Mouse (Mus musculus) liver, embryonic 14.5 days (tissue): ENCODE data around the gene Inpp5a. TPM values are rescaled to one million over a fixed set of nuclear protein-coding genes. Genes with fewer than 3 reads are reported as not detected.

ENCODE experiments used
- ATAC-seq: fragments of 200-750 bp; cut with Nextera tagmentation; 2 replicates; pipeline ENCODE4 v1.8.0; 2017; ENCODE audit warnings: moderate number of reproducible peaks, mild to moderate bottlenecking, moderate library complexity; ENCODE audit not compliant: insufficient read depth
- DNase-seq, 3 experiments: peaks; one replicate each; pipeline ENCODE4 v3.0.0-alpha.2; 2012 to 2013; ENCODE audit warnings: low read depth in 3 of 3, low spot score in 3 of 3
- H3K27ac ChIP-seq: fragments of 300-500 bp; sonication (generic); 2 replicates; pipeline ENCODE4 v1.5.1; 2014; ENCODE audit warnings: moderate library complexity, mild to moderate bottlenecking, control low read depth, inconsistent platforms
- H3K27me3 ChIP-seq: fragments of 300-500 bp; sonication (generic); 2 replicates; pipeline ENCODE4 v1.6.1; 2014; ENCODE audit warnings: mild to moderate bottlenecking, low read length, moderate library complexity; ENCODE audit not compliant: control insufficient read depth, insufficient read depth
- H3K36me3 ChIP-seq: fragments of 300-500 bp; sonication (generic); replicated peaks from 2 replicates; pipeline ENCODE4 v1.6.1; 2014; ENCODE audit warnings: low read depth; ENCODE audit not compliant: control insufficient read depth, insufficient read depth
- H3K4me1 ChIP-seq, 2 experiments: fragments of 200-500 bp in 1 of 2; fragments of 300-500 bp in 1 of 2; sonication (generic) in 1 of 2; replicated peaks; 2 replicates each; pipeline ENCODE4 v1.6.1; 2012 to 2014; ENCODE audit warnings: antibody characterized with exemption in 1 of 2, inconsistent platforms in 1 of 2, low read length in 1 of 2; ENCODE audit not compliant: control insufficient read depth in 2 of 2, insufficient read depth in 2 of 2
- H3K4me2 ChIP-seq: fragments of 300-500 bp; sonication (generic); 2 replicates; pipeline ENCODE4 v1.6.1; 2014; ENCODE audit warnings: low read depth, mild to moderate bottlenecking, control low read depth, moderate library complexity
- H3K4me3 ChIP-seq, 2 experiments: fragments of 200-500 bp in 1 of 2; fragments of 300-500 bp in 1 of 2; sonication (generic) in 1 of 2; 2 replicates each; pipeline ENCODE4 v1.5.1; 2012 to 2014; ENCODE audit warnings: low read depth in 2 of 2, low read length in 2 of 2, mild to moderate bottlenecking in 2 of 2, control low read depth in 1 of 2, inconsistent platforms in 1 of 2, moderate library complexity in 1 of 2; ENCODE audit not compliant: insufficient read depth in 1 of 2
- H3K9ac ChIP-seq: fragments of 300-500 bp; sonication (generic); replicated peaks from 2 replicates; pipeline ENCODE4 v1.6.1; 2014; ENCODE audit warnings: mild to moderate bottlenecking, control low read depth, moderate library complexity
- H3K9me3 ChIP-seq: fragments of 300-500 bp; sonication (generic); 2 replicates; pipeline ENCODE4 v1.6.1; 2016; ENCODE audit warnings: low read length, mixed read lengths; ENCODE audit not compliant: control insufficient read depth
- CTCF ChIP-seq: IDR thresholded peaks from 2 replicates; pipeline ENCODE4 v1.5.1; 2016; ENCODE audit warnings: antibody characterized with exemption, low read depth, control low read depth
- EP300 ChIP-seq: IDR thresholded peaks from 2 replicates; pipeline ENCODE4 v1.6.1; 2016; ENCODE audit warnings: antibody characterized with exemption, low read depth
- WGBS: fragments of 180-500 bp; shearing (Covaris S2); extraction: QIAGEN DNeasy Blood & Tissue Kit; methylation state at CpG from one replicate; pipeline ENCODE4 v1.1.7; 2014; ENCODE audit not compliant: insufficient replicate concordance; 5-methylcytosine and 5-hydroxymethylcytosine counted together
- polyA plus RNA-seq, 2 experiments: library from polyadenylated mRNA; depleted of rRNA in 1 of 2; stranded (reverse) in 1 of 2; unstranded in 1 of 2; fragments of >200 nt; fragmentation: Nextera tagmentation in 1 of 2; extraction: Ambion mirVana in 1 of 2; gene quantifications; 2 replicates each; pipeline versions ENCODE4 v1.2.1 to v1.2.3; 2012 to 2014

The Inpp5a gene
- polyA plus RNA-seq, 2 experiments, result 2.4 to 3.5 TPM

GRCm38 (mm10) chr7:139544706-139545625 is 156.1 kb downstream of the Inpp5a start:
- 75% methylated on average over 12 of the region's 12 CpGs for WGBS
- no peak for TF ChIP-seq CTCF
- H3K4me1 ChIP-seq, result no peaks in the 10 kb centered on the region
- H3K4me2 ChIP-seq, result no peak overlapping the region
- H3K27ac ChIP-seq, result no peak overlapping the region
- ATAC-seq (no peak), DNase-seq (no peak)
- H3K36me3 ChIP-seq, result no peaks in the 10 kb centered on the region
- no peaks in the 10 kb centered on the region for H3K27me3 ChIP-seq
- no peak overlapping the region for H3K9ac ChIP-seq
- H3K9me3 ChIP-seq, result no peaks in the 10 kb centered on the region
- H3K4me3 ChIP-seq, result no peak overlapping the region

GRCm38 (mm10) chr7:139547325-139547724 is 158.4 kb downstream of the Inpp5a start:
- no peaks in the 10 kb centered on the region for H3K36me3 ChIP-seq
- no peak overlapping the region for H3K27ac ChIP-seq
- no peak overlapping the region for H3K4me2 ChIP-seq
- TF ChIP-seq CTCF, result no peak
- no peak for TF ChIP-seq EP300
- DNase-seq, result peak in 1 of 3 experiments; percentile 1
- H3K4me1 ChIP-seq, result no peaks in the 10 kb centered on the region
- peak; percentile 22; the same call in 1 of the 2 replicates for ATAC-seq
- no peaks in the 10 kb centered on the region for H3K9me3 ChIP-seq
- H3K4me3 ChIP-seq, result no peak overlapping the region
- WGBS, result 69% methylated on average over 2 of the region's 2 CpGs
- no peaks in the 10 kb centered on the region for H3K27me3 ChIP-seq
- H3K9ac ChIP-seq, result no peak overlapping the region

GRCm38 (mm10) chr7:139550086-139550783 is 161.3 kb downstream of the Inpp5a start:
- ATAC-seq (no peak), DNase-seq (no peak)
- Histone ChIP-seq H3K27me3 (no peaks in the 10 kb centered on the region), H3K4me3 (no peak overlapping the region), H3K27ac (no peak overlapping the region), H3K4me1 (no peaks in the 10 kb centered on the region), H3K36me3 (no peaks in the 10 kb centered on the region), H3K9me3 (no peaks in the 10 kb centered on the region), H3K4me2 (no peak overlapping the region), H3K9ac (no peak overlapping the region)
- 54% methylated on average over 3 of the region's 3 CpGs for WGBS
- TF ChIP-seq EP300 (no peak), CTCF (no peak)

- H3K27me3 ChIP-seq, result no peaks in the 10 kb centered on the region
- TF ChIP-seq CTCF, result no peak
- no peak for TF ChIP-seq EP300
- WGBS, result 69% methylated on average over 2 of the region's 2 CpGs
Measured at GRCm38 (mm10) chr7:139551519-139551918, 162.6 kb downstream of the Inpp5a start.

GRCm38 (mm10) chr7:139556331-139556730 is 167.4 kb downstream of the Inpp5a start:
- ATAC-seq (no peak), DNase-seq (no peak)
- H3K9ac ChIP-seq, result no peak overlapping the region
- H3K36me3 ChIP-seq, result no peaks in the 10 kb centered on the region
- 57% methylated on average over 5 of the region's 5 CpGs for WGBS
- H3K4me2 ChIP-seq, result no peak overlapping the region
- H3K27ac ChIP-seq, result no peak overlapping the region
- H3K27me3 ChIP-seq, result no peaks in the 10 kb centered on the region
- H3K4me3 ChIP-seq, result no peak overlapping the region
- no peaks in the 10 kb centered on the region for H3K9me3 ChIP-seq
- TF ChIP-seq CTCF (no peak), EP300 (no peak)
- no peaks in the 10 kb centered on the region for H3K4me1 ChIP-seq

More at GRCm38 (mm10) chr7:139551519-139551918, 162.6 kb downstream of the Inpp5a start:
- no peak overlapping the region for H3K27ac ChIP-seq
- H3K4me3 ChIP-seq, result no peak overlapping the region
- DNase-seq (no peak), ATAC-seq (no peak)
- no peak overlapping the region for H3K9ac ChIP-seq
- no peaks in the 10 kb centered on the region for H3K9me3 ChIP-seq
- H3K4me2 ChIP-seq, result no peak overlapping the region
- H3K4me1 ChIP-seq, result no peaks in the 10 kb centered on the region
- H3K36me3 ChIP-seq, result no peaks in the 10 kb centered on the region
